Mouse (Mus musculus): ENCODE results near the gene Fam102a. TPM values are rescaled to one million over a fixed set of nuclear protein-coding genes. Genes with fewer than 3 reads are reported as not detected.
A peak's percentile ranks its signal among the peaks of the same experiment; 100 is the strongest.

Fam102a gene
- polyA plus RNA-seq, 1 experiment from 2014 or later, result 16.6 TPM

DNA sequence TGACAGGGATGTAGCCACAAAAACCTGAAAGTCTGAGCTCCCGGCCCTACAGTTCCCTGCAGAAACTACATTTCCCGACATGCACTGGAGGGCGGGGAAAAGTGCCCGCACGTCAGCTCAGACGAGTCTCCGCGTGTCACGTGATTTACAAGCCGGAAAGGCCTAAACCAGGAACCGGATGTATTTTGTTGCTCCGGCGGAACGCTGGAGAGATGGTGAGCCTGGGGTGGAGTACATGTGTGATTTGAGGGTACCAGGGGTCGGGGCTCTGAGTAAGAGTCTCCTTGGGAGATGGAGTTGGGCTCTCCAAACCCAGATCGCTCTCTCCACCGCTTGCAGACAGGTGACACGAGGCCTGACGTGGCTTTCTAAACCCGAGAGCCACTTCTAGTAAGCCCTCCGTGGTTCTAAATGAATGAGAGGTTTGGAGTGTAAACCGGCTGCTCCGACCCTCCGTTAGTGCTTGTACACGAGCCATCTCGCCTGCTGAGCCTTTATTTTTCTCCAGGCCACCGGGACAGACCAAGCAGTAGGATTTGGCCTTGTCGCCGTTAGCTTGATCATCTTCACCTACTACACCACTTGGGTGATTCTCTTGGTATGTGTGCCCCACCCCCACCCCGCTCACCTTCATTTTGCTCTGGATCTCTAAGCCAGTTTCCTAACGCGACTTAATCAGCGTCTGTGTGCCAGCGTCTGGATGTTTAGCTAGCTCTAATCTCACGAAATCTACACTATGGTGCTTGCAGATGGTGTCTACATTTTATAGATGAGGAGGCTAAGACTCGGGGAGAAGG is 35.8 kb downstream of the Fam102a start, which contains the start of gene Dpm2:
Gene Dpm2 (plus strand): TSS at position 161 of the 797 bp plus-strand sequence.
- Histone ChIP-seq H3K36me3 (ENCODE audit: control insufficient read depth, insufficient read depth, low read length) (peaks cover 20% of the 10 kb centered on the region), H3K27ac (replicated peaks) (peak within 1 kb of the TSS; percentile 76), H3K27me3 (ENCODE audit: control insufficient read depth, insufficient read depth, low read length) (no peaks in the 10 kb centered on the region), H3K9me3 (ENCODE audit: control insufficient read depth, low read length) (no peaks in the 10 kb centered on the region), H3K4me3 (ENCODE audit: low read depth, low read length) (peak within 1 kb of the TSS; percentile 71), H3K9ac (ENCODE audit: low read length) (peak within 1 kb of the TSS; percentile 74), H3K4me1 (replicated peaks; ENCODE audit: control insufficient read depth, insufficient read depth) (0 out of 2 replicates have a peak, but pooled peaks cover 4% of the 10 kb centered on the region), H3K4me2 (replicated peaks; ENCODE audit: low read depth) (peak within 1 kb of the TSS; percentile 91)
- TF ChIP-seq CTCF (IDR thresholded peaks at IDR 0.05; ENCODE audit: low read depth), result no peak
- no peak for TF ChIP-seq EP300 (optimal IDR thresholded peaks at IDR 0.05)
- peak; percentile 92 for DNase-seq (ENCODE audit: low spot score)
- peak; percentile 78 for ATAC-seq (ENCODE audit: low FRiP score, low TSS enrichment)
- WGBS, result 1% methylated on average over 36 of the region's 36 CpGs

DNA sequence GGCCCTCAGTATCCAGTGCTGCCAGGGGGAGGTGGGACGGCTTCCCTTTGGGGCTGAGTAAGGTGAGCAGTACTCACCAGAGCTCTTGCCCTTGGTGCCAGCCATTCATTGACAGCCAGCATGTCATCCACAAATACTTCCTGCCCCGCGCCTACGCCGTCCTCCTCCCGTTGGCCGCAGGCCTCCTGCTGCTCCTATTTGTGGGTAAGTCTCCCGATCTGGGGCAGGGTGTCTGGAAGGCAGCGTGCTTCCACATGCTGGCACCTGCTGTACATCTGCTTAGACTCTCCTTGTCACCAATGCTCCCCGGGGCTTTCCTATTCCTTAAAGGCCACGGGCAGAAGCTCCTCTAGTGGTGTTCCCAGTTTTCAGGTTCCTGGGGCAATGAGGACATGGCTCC is 37.1 kb downstream of the Fam102a start:
- H3K4me1 ChIP-seq (replicated peaks; ENCODE audit: control insufficient read depth, insufficient read depth), result 0 out of 2 replicates have a peak, but pooled peaks cover 4% of the 10 kb centered on the region
- no peaks in the 10 kb centered on the region for H3K9me3 ChIP-seq (ENCODE audit: control insufficient read depth, low read length)
- DNase-seq (ENCODE audit: low spot score) (no peak), ATAC-seq (ENCODE audit: low FRiP score, low TSS enrichment) (no peak)
- peaks cover 15% of the 10 kb centered on the region for H3K36me3 ChIP-seq (ENCODE audit: control insufficient read depth, insufficient read depth, low read length)
- H3K27ac ChIP-seq (replicated peaks), result no peak overlapping the region
- TF ChIP-seq CTCF (IDR thresholded peaks at IDR 0.05; ENCODE audit: low read depth) (no peak), EP300 (optimal IDR thresholded peaks at IDR 0.05) (no peak)
- 89% methylated on average over 11 of the region's 11 CpGs for WGBS
- no peak overlapping the region for H3K4me3 ChIP-seq (ENCODE audit: low read depth, low read length)
- H3K27me3 ChIP-seq (ENCODE audit: control insufficient read depth, insufficient read depth, low read length), result no peaks in the 10 kb centered on the region
- no peak overlapping the region for H3K4me2 ChIP-seq (replicated peaks; ENCODE audit: low read depth)
- no peak overlapping the region for H3K9ac ChIP-seq (ENCODE audit: low read length)

- WGBS, result 69% methylated on average over 6 of the region's 6 CpGs
- peak within 1 kb of the TSS; percentile 35 for H3K9ac ChIP-seq (ENCODE audit: low read length)
- no peak within 1 kb of the TSS for H3K27ac ChIP-seq (replicated peaks)
- 0 out of 2 replicates have a peak, but pooled peaks cover 5% of the 10 kb centered on the region for H3K36me3 ChIP-seq (ENCODE audit: control insufficient read depth, insufficient read depth, low read length)
- no peak for ATAC-seq (ENCODE audit: low FRiP score, low TSS enrichment)
- peak within 1 kb of the TSS; percentile 27 for H3K4me3 ChIP-seq (ENCODE audit: low read depth, low read length)
- TF ChIP-seq CTCF (IDR thresholded peaks at IDR 0.05; ENCODE audit: low read depth) (no peak), EP300 (optimal IDR thresholded peaks at IDR 0.05) (no peak)
- no peaks in the 10 kb centered on the region for H3K27me3 ChIP-seq (ENCODE audit: control insufficient read depth, insufficient read depth, low read length)
- H3K4me2 ChIP-seq (replicated peaks; ENCODE audit: low read depth), result peak within 1 kb of the TSS; percentile 59
- H3K9me3 ChIP-seq (ENCODE audit: control insufficient read depth, low read length), result no peaks in the 10 kb centered on the region
- H3K4me1 ChIP-seq (replicated peaks; ENCODE audit: control insufficient read depth, insufficient read depth), result 0 out of 2 replicates have a peak, but pooled peaks cover 4% of the 10 kb centered on the region
- no peak for DNase-seq (ENCODE audit: low spot score)
Measured at GRCm38 (mm10) chr2:32574497-32574896, 39.4 kb downstream of the Fam102a start, which contains the start of gene Pip5kl1. Gene Pip5kl1, plus strand, starts transcription at chr2:32574797.

- Histone ChIP-seq H3K27ac (replicated peaks) (no peak overlapping the region), H3K36me3 (ENCODE audit: control insufficient read depth, insufficient read depth, low read length) (0 out of 2 replicates have a peak, but pooled peaks cover 5% of the 10 kb centered on the region), H3K9ac (ENCODE audit: low read length) (peak overlapping the region; percentile 35), H3K4me3 (ENCODE audit: low read depth, low read length) (peak overlapping the region; percentile 27), H3K27me3 (ENCODE audit: control insufficient read depth, insufficient read depth, low read length) (no peaks in the 10 kb centered on the region), H3K4me1 (replicated peaks; ENCODE audit: control insufficient read depth, insufficient read depth) (0 out of 2 replicates have a peak, but pooled peaks cover 4% of the 10 kb centered on the region), H3K9me3 (ENCODE audit: control insufficient read depth, low read length) (no peaks in the 10 kb centered on the region), H3K4me2 (replicated peaks; ENCODE audit: low read depth) (peak overlapping the region; percentile 59)
- peak; percentile 16; the same call in 1 of the 2 replicates for ATAC-seq (ENCODE audit: low FRiP score, low TSS enrichment)
- 3% methylated on average over 26 of the region's 26 CpGs for WGBS
- DNase-seq (ENCODE audit: low spot score), result peak; percentile 59
- TF ChIP-seq EP300 (optimal IDR thresholded peaks at IDR 0.05) (no peak), CTCF (IDR thresholded peaks at IDR 0.05; ENCODE audit: low read depth) (peak; percentile 83)
Measured at GRCm38 (mm10) chr2:32574901-32575585, 39.9 kb downstream of the Fam102a start.

DNA sequence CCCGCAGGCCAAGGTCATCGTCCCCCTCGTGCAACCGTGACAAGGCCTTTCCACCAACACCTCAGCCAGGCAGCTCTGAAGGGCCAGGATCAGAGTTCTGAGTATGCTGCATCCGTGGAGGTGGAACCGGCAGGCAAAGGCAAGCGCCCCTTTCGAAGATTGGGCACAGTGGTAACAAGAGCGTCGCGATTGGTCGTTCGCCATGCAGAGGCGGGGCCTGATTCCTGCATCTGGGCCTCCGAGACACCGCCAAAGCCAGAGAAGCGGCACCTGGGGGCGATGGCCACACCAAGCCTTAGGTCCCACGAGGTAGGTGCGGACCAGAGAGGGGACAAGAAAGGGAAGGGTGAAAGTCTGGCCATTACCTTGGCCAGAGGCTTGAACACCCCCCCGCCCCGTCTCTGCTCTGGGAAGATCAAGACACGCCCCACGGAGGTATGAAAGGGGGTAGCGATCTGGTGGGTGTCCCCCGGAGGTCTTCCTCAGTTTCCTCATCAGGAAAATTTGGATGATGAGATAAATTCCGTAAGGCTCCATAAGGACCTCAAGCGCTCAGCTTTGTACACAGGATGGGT is 40.5 kb downstream of the Fam102a start, which contains the start of gene 9430097D07Rik:
Gene 9430097D07Rik (minus strand): TSS at position 99 of the 575 bp plus-strand sequence.
- Histone ChIP-seq H3K4me1 (replicated peaks; ENCODE audit: control insufficient read depth, insufficient read depth) (0 out of 2 replicates have a peak, but pooled peaks cover 4% of the 10 kb centered on the region), H3K36me3 (ENCODE audit: control insufficient read depth, insufficient read depth, low read length) (0 out of 2 replicates have a peak, but pooled peaks cover 5% of the 10 kb centered on the region), H3K27ac (replicated peaks) (no peak within 1 kb of the TSS), H3K9ac (ENCODE audit: low read length) (peak within 1 kb of the TSS; percentile 35), H3K27me3 (ENCODE audit: control insufficient read depth, insufficient read depth, low read length) (no peaks in the 10 kb centered on the region), H3K9me3 (ENCODE audit: control insufficient read depth, low read length) (no peaks in the 10 kb centered on the region), H3K4me2 (replicated peaks; ENCODE audit: low read depth) (peak within 1 kb of the TSS; percentile 59), H3K4me3 (ENCODE audit: low read depth, low read length) (peak within 1 kb of the TSS; percentile 27)
- DNase-seq (ENCODE audit: low spot score), result peak; percentile 37
- no peak for TF ChIP-seq CTCF (IDR thresholded peaks at IDR 0.05; ENCODE audit: low read depth)
- TF ChIP-seq EP300 (optimal IDR thresholded peaks at IDR 0.05), result no peak
- WGBS, result 9% methylated on average over 28 of the region's 28 CpGs
- ATAC-seq (ENCODE audit: low FRiP score, low TSS enrichment), result no peak
